Comparison of ENCODE assay signal across 8 mouse cellular contexts in genomic region chr8:11549706-11550105, GRCm38 (mm10). TPM values are rescaled to one million over a fixed set of nuclear protein-coding genes. Genes with fewer than 3 reads are reported as not detected.
DNase-seq lines count a peak whose midpoint lies in the region; ATAC-seq lines count a peak whose summit lies in the region.

No protein-coding gene starts in this region.

- H3K9ac ChIP-seq in forebrain, embryonic 14.5 days (ENCODE audit: low read length) = peak overlapping the region; percentile 87
- peak overlapping the region; percentile 88 for H3K9ac ChIP-seq in liver, embryonic 15.5 days

- no peaks in the 10 kb centered on the region for H3K27me3 ChIP-seq in forebrain, embryonic 14.5 days (replicated peaks; ENCODE audit: control insufficient read depth, insufficient read depth, low read length)
- no peaks in the 10 kb centered on the region for H3K27me3 ChIP-seq in liver, embryonic 15.5 days

- 0 out of 2 replicates have a peak, but pooled peaks cover 7% of the 10 kb centered on the region for H3K36me3 ChIP-seq in forebrain, embryonic 14.5 days (ENCODE audit: control insufficient read depth, insufficient read depth, low read length)
- peaks cover 9% of the 10 kb centered on the region; the same call in 1 of the 2 replicates for H3K36me3 ChIP-seq in liver, embryonic 15.5 days (replicated peaks)

- DNase-seq in right cerebral cortex, postnatal 4 days = peak; percentile 57
- no peak for DNase-seq in right cerebral cortex, postnatal 25 days
- DNase-seq in c-Kit-negative CD71-positive TER-119-positive erythroid progenitor cells, embryonic 14.5 days (ENCODE audit: low read depth, low spot score) = peak; percentile 68
- peak; percentile 48 for DNase-seq in forebrain, embryonic 14.5 days (ENCODE audit: low spot score)
- DNase-seq in induced T-regulatory cell, adult 2 months (ENCODE audit: low read depth) = peak; percentile 84
- DNase-seq in neural tube, embryonic 10.5 days (ENCODE audit: extremely low spot score, low spot score) = peak; percentile 52
- DNase-seq in yolk sac, embryonic 10.5 days (ENCODE audit: low spot score) = peak; percentile 49

- peaks cover 12% of the 10 kb centered on the region for H3K4me1 ChIP-seq in forebrain, embryonic 14.5 days (ENCODE audit: control insufficient read depth, insufficient read depth, low read length)
- peaks cover 42% of the 10 kb centered on the region for H3K4me1 ChIP-seq in liver, embryonic 15.5 days (replicated peaks)

- H3K27ac ChIP-seq in forebrain, embryonic 14.5 days (ENCODE audit: low read depth, low read length) = peak overlapping the region; percentile 90; the same call in 1 of the 2 replicates
- H3K27ac ChIP-seq in liver, embryonic 15.5 days (replicated peaks) = peak overlapping the region; percentile 92

- no peak for ATAC-seq in forebrain, embryonic 14.5 days
- no peak for ATAC-seq in liver, embryonic 15.5 days (ENCODE audit: insufficient read depth)

- peak overlapping the region; percentile 77 for H3K4me3 ChIP-seq in forebrain, embryonic 14.5 days (ENCODE audit: low read depth, low read length)
- H3K4me3 ChIP-seq in liver, embryonic 15.5 days (replicated peaks) = peak overlapping the region; percentile 90

- H3K9me3 ChIP-seq in forebrain, embryonic 14.5 days (replicated peaks; ENCODE audit: control insufficient read depth, low read length) = no peaks in the 10 kb centered on the region
- no peaks in the 10 kb centered on the region for H3K9me3 ChIP-seq in liver, embryonic 15.5 days (replicated peaks)

- WGBS in forebrain, embryonic 14.5 days = 25% methylated on average over 7 of the region's 7 CpGs
- 7% methylated on average over 7 of the region's 7 CpGs for WGBS in liver, embryonic 15.5 days (ENCODE audit: insufficient replicate concordance)

- H3K4me2 ChIP-seq in forebrain, embryonic 14.5 days (ENCODE audit: low read length) = peak overlapping the region; percentile 81
- peak overlapping the region; percentile 95 for H3K4me2 ChIP-seq in liver, embryonic 15.5 days

RNA-seq across cellular contexts. Expression of gene Cars2, which starts 0.9 kb away (rescaled TPM):
- polyA plus RNA-seq in forebrain, embryonic 14.5 days (2014; fragmentation: Nextera tagmentation; extraction: Ambion mirVana) = 26.0 and 30.5 TPM in 2 replicates
- polyA plus RNA-seq in liver, embryonic 15.5 days (2015; fragmentation: Nextera tagmentation; extraction: Ambion mirVana) = 12.3 and 15.1 TPM in 2 replicates

RNA-seq across cellular contexts. Expression of gene Ing1, which starts 5.7 kb away (rescaled TPM):
- polyA plus RNA-seq in forebrain, embryonic 14.5 days (2014; fragmentation: Nextera tagmentation; extraction: Ambion mirVana) = 49.1 and 50.8 TPM in 2 replicates
- 13.5 and 16.7 TPM in 2 replicates for polyA plus RNA-seq in liver, embryonic 15.5 days (2015; fragmentation: Nextera tagmentation; extraction: Ambion mirVana)

RNA-seq across cellular contexts. Expression of gene Naxd, which starts 52.4 kb away (rescaled TPM):
- polyA plus RNA-seq in forebrain, embryonic 14.5 days (2014; fragmentation: Nextera tagmentation; extraction: Ambion mirVana) = 158 and 170 TPM in 2 replicates
- polyA plus RNA-seq in liver, embryonic 15.5 days (2015; fragmentation: Nextera tagmentation; extraction: Ambion mirVana) = 37.1 and 40.1 TPM in 2 replicates
